Mouse (Mus musculus): ENCODE measurements at regions not wholly inside any gene's neighbourhood (a gene's known extent, or its start where the extent isn't known, plus 50 kb on each side); places are given as distances from the start of the nearest gene placed in this dataset.

DNA sequence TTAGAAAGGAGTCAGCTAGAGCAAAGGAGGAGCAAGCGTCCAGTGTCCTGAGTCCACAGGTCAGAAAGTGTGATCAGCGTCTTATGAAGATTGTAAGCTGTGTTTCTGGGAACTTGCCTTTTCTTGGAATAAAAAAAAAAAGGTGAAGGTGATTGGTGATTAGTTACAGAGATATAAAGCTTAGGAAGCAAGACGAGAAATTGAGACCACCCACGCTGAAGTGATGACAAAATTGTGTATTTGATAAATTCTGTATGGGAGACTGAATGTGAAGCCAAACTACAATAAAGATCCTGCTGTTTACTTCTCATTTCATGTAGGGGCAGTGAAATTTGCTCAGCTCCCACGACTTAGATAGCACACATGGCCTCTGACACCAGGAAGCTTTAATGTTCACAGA lies 109.0 kb upstream of the Spats2l start:
- CTCF ChIA-PET: no interaction called here

GRCm38 (mm10) chr1:57665724-57666123 lies 108.2 kb upstream of the Spats2l start:
- CTCF ChIA-PET: no interaction called here

- CTCF ChIA-PET: no interaction called here
Observed at GRCm38 (mm10) chr1:57666179-57666693, 107.7 kb upstream of the Spats2l start.

DNA sequence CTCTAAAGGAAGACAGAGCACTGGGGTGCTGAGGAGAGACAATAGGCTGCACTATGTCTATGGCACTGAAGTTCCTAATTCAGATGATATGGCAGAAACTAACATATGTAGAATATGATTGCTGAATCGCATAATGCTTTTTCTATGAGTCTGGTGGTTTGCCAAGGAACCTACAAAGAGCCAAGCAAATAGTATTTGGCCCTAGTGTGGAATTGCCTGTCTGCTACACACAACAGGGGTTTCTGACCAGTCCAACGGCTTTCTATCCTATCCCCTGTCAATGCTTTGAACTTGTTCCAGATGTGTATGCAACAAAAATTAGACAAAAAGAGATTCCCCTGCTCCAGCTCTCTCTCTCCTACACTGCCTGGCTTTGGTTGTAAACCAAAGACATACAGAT lies 100.5 kb upstream of the Spats2l start:
- CTCF ChIA-PET: no interaction called here

DNA sequence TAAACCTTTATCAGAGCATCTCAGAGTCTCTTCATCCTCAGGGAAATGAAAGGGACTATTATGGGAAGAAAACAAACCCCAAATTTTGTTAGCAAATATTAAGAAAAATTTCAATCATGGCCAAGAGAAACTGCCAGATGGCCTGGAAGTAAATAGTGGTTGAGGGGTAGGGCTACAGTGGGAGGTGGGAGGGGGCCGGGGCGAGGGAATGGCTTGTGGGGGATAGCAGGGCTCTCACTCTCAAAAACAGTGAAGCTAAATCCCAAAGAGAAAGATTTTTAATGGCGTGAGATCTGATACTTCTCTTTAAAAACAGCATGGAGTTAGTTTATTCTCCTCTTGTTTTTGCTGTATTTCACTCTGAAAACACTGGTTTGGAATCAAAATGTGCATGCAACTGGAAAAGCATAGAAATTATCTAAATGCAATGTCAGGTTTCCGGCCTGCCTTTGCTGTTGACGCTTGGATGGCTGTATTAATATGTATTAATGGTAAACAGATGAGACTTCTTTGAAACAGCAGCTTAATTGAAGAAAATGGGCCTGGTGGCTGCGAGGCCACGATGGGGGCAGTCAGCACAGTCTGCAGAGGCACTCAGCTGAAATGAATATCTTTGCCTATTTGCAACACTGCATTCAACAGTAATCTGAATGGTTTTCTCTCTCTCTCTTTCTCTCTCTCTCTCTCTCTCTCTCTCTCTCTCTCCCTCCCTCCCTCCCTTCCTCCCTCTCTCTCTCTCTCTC lies 99.8 kb upstream of the Spats2l start:
- CTCF ChIA-PET: no interaction called here

- CTCF ChIA-PET: no interaction called here
Observed at GRCm38 (mm10) chr1:57684387-57685162, 89.4 kb upstream of the Spats2l start.

- CTCF ChIA-PET: no interaction called here
Observed at GRCm38 (mm10) chr1:57689253-57689652, 84.7 kb upstream of the Spats2l start.

DNA sequence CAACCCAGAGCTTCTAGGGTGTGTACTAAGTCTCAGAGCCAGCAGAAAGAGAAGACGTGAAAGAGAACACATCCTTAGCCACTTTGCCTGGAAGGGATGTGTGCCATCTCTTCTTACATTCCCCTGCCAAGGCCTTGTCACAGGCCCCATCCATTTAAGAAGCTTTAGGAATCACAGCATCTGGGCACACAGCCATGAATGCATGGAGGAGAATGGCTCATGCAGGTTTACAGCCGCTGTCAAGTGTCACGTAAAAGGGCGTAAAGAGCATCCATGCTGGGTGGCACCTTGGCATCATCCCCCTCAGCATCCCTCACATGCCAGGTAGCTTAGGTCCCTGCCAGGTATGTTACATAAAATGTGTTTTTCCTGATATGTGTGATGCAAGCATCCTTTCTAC lies 66.1 kb upstream of the Spats2l start:
- CTCF ChIA-PET: no interaction called here

GRCm38 (mm10) chr1:57712916-57713503 lies 61.0 kb upstream of the Spats2l start:
- CTCF ChIA-PET: no interaction called here

GRCm38 (mm10) chr1:57717139-57717800 lies 56.7 kb upstream of the Spats2l start:
- CTCF ChIA-PET: no interaction called here

DNA sequence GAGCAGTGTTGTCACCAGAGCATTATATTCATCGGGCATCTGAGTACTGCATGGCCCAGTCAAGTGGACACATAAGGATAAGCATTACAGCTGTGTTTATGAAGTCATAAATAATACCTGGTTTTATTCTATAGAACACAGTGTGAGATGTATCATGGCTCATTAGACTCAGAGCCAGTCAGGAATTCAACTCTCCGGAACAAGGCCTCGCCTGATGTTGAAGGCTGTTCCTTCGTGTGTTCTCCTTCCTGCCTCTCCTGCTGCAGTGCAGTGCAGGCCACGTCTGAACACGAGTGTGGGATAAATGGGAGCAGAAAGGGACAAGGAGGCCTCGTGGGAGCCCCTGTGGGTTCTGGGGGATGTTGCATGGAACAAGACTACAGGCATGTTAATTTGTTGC lies 55.6 kb upstream of the Spats2l start:
- CTCF ChIA-PET: no interaction called here
